Mouse (Mus musculus) heart, embryonic 10.5 days (tissue): ENCODE data around the gene 4933428M09Rik. TPM values are rescaled to one million over a fixed set of nuclear protein-coding genes. Genes with fewer than 3 reads are reported as not detected.
"Not testable (repeated sequence)": the region's sequence is repeated elsewhere in the genome, so short reads cannot be mapped to it uniquely, and the experiment has no call there.

ENCODE experiments used
- DNase-seq: peaks from one replicate; pipeline ENCODE4 v3.0.0-alpha.2; 2017; ENCODE audit warnings: low spot score
- H3K27ac ChIP-seq: fragments of 300-500 bp; sonication (generic); 2 replicates; pipeline ENCODE4 v1.5.1; 2016; ENCODE audit warnings: mild to moderate bottlenecking
- H3K27me3 ChIP-seq: fragments of 300-500 bp; sonication (generic); 2 replicates; pipeline ENCODE4 v1.6.1; 2016; ENCODE audit warnings: mild to moderate bottlenecking; ENCODE audit not compliant: poor library complexity, insufficient read depth, severe bottlenecking
- H3K36me3 ChIP-seq: fragments of 300-500 bp; sonication (generic); 2 replicates; pipeline ENCODE4 v1.6.1; 2016; ENCODE audit warnings: mild to moderate bottlenecking, moderate library complexity
- H3K4me1 ChIP-seq: fragments of 300-500 bp; sonication (generic); 2 replicates; pipeline ENCODE4 v1.6.1; 2016; ENCODE audit warnings: mild to moderate bottlenecking
- H3K4me3 ChIP-seq: fragments of 300-500 bp; sonication (generic); 2 replicates; pipeline ENCODE4 v1.5.1; 2016; ENCODE audit warnings: mild to moderate bottlenecking, moderate library complexity
- H3K9me3 ChIP-seq: fragments of 300-500 bp; sonication (generic); 2 replicates; pipeline ENCODE4 v1.6.1; 2016; ENCODE audit warnings: mild to moderate bottlenecking, moderate library complexity
- WGBS: fragments of 180-500 bp; shearing (Covaris S2); methylation state at CpG from one replicate; pipeline ENCODE4 v1.1.7; 2016; 5-methylcytosine and 5-hydroxymethylcytosine counted together
- polyA plus RNA-seq: library from polyadenylated mRNA; unstranded; fragments of >200 nt; fragmentation: Nextera tagmentation; extraction: Ambion mirVana; gene quantifications from 2 replicates; pipeline ENCODE4 v1.2.1, GENCODE M21; 2016

4933428M09Rik gene
- polyA plus RNA-seq: not detected in 2 replicates

DNA sequence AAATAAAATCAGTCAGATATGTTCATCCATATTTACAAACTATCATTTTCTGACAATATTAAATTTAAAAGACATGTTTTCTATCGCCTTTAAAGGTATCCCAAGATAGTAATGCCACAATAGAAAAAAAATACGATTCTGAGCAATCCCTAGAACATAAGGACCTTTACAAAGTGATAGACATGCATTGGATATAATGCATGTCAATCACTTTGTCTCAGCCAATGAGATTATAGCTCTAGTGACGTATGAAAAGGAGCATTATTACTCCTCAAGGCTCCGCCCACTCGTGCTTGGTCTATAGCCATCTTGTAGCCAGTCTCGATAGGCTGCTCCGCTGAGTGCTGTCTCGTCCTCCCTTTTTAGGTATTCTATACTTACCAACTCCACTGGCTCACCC, at the start of gene 4933428M09Rik:
4933428M09Rik (plus strand) TSS at position 301 of the 400 bp plus-strand sequence.
- no peak for DNase-seq
- H3K4me3 ChIP-seq: no peak within 1 kb of the TSS
- H3K36me3 ChIP-seq: no peaks in the 10 kb centered on the region
- H3K27me3 ChIP-seq: no peaks in the 10 kb centered on the region
- no peaks in the 10 kb centered on the region for H3K9me3 ChIP-seq
- no peaks in the 10 kb centered on the region for H3K4me1 ChIP-seq
- WGBS: 80% methylated on average over 8 of the region's 8 CpGs
- H3K27ac ChIP-seq: no peak within 1 kb of the TSS

DNA sequence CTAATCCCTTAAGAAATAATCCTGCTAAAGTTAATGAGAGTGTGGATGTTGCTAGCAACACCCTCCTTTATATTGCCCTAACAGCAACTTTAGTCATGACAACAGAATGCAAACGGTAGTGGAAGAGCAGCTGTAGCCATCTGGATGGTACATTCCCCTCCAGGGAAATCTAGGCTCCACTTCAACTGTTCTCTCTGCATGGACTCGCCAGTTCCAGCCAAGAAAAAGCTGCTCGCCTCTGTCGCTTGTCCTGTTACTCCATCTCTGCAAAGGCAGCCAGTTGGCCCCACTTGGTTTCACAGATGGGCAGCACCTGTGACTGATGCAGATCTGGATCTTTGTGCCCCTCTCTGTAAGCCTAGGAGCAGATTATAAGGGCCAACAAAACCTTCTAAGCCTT, 45.0 kb upstream of the 4933428M09Rik start:
- Histone ChIP-seq H3K27ac (no peak overlapping the region), H3K4me1 (no peaks in the 10 kb centered on the region), H3K36me3 (no peaks in the 10 kb centered on the region), H3K27me3 (no peaks in the 10 kb centered on the region), H3K9me3 (no peaks in the 10 kb centered on the region), H3K4me3 (no peak overlapping the region)
- 54% methylated on average over 4 of the region's 4 CpGs for WGBS
- DNase-seq: no peak

DNA sequence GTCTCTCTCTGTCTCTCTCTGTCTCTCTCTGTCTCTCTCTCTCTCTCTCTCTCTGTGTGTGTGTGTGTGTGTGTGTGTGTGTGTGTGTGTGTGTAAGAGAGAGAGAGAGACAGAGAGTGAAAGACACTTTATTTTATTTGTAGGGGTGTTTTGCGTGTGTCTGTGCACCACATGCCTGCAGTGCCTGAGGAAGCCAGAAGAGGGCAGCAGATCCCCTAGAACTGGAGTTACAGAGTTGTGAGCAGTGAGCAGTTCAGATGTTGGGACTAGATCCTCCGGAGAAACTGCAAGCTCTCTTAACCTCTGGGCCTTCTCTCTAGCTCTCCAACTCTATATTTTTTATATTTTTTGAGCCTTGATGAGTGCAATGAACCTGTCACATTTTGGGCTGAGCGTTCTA, 12.5 kb downstream of the 4933428M09Rik start:
- H3K4me3 ChIP-seq, H3K27ac ChIP-seq, H3K9me3 ChIP-seq, DNase-seq, H3K36me3 ChIP-seq, H3K4me1 ChIP-seq, H3K27me3 ChIP-seq: not testable (repeated sequence)
- 88% methylated on average over 3 of the region's 3 CpGs for WGBS

DNA sequence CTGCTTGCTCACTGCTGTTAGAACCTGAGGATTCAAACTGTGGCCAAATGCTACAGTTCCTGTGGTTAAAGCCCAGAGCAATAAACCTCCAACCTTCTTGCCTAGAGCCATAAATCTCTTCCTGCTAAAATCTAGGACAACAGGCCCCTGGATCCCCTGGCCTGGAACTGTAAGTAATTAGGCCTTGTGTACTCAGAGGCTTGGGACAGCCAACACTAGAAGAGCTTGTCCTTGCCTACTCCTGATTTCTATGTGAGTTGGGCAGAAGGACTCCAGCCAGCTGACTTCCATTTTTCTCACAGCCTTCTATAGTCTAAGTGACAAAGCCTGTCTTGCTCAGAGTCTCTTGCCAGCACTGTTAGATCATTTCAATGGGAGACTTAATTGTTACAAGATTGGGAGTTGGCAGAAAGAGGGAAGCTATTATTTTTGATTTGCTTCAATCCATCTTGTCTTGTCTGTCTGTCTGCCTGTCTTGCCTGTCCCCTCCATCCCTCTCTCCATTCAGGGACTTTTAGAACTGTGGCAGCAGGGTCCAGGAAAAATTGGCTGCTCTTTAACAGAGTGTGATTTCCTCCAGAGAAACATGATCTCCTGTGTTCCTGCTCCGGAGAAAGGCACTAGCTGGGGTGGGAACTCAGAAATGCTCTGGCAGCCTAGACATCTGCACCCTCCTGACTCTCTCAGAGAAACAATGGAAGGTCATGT, 15.7 kb downstream of the 4933428M09Rik start:
- H3K4me3 ChIP-seq: no peak overlapping the region
- no peaks in the 10 kb centered on the region for H3K36me3 ChIP-seq
- H3K27ac ChIP-seq: no peak overlapping the region
- no peaks in the 10 kb centered on the region for H3K9me3 ChIP-seq
- WGBS: 48% methylated on average over 1 of the region's 1 CpGs
- H3K4me1 ChIP-seq: no peaks in the 10 kb centered on the region
- H3K27me3 ChIP-seq: no peaks in the 10 kb centered on the region
- DNase-seq: no peak

DNA sequence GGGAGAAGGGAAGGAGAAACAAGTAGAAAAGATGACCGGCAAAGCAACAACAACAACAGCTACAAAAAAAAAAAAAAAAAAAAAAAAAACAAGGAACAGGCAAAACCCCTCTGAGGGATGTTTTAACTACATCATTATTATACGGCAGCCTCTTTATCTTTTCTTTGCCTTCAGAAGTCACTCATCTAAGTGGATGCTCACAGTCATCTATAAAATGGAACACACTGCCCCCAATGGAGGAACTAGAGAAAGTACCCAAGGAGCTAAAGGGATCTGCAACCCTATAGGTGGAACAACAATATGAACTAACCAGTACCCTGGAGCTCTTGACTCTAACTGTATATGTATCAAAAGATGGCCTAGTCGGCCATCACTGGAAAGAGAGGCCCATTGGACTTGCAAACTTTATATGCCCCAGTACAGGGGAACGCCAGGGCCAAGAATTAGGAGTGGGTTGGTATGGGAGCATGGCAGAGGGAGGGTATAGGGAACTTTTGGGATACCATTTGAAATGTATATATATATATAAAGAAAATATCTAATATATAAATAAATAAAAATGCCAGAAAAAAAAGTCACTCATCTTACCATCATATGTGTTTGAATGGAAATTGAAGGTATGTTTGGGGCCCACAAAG, 30.3 kb downstream of the 4933428M09Rik start:
- H3K27ac ChIP-seq, DNase-seq, H3K4me1 ChIP-seq, H3K4me3 ChIP-seq, H3K9me3 ChIP-seq, H3K36me3 ChIP-seq, H3K27me3 ChIP-seq: not testable (repeated sequence)
- 79% methylated on average over 4 of the region's 4 CpGs for WGBS

DNA sequence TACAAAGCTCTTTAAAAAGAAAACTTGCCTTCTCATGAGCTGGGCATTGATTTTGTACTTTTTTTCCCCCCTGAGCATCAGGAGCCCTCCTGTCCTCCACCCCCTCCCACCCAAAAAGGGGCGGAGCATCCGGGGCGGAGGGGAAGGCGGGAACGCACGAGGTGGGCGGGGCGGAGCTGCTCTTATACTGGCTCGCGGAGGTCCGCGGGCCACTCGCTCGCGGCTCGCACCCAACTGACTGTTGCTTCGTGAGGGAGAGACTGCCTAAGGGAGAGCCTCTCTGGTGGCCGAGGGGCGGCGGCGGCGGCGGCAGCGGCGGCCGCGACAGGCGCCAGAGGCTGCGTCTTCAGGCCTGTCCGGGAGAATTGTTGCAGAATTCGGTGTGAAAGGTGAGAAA, 30.8 kb downstream of the 4933428M09Rik start, which contains the start of gene Mum1l1:
Mum1l1 (plus strand) TSS at position 214 of the 397 bp plus-strand sequence.
- WGBS: 24% methylated on average over 31 of the region's 31 CpGs

DNA sequence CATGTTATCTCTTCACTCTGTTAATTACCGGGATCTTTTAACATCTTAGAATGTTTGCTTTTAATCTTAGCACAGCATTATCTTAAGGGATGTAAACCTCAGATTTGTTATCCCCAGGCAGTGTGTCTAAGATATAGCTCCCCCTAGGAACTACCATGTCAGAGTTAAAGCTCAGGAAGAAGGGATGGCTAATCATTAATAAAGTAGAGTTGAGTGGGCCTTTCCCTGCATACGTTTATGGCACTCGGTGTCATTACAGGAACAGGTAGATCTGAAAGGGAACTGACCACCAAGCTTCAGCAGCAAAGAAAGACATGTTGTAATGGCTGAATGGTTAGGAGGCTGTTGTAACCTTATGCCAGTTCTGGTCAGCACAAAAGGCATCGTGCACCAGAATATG, 35.7 kb downstream of the 4933428M09Rik start:
- H3K27ac ChIP-seq: no peak overlapping the region
- no peaks in the 10 kb centered on the region for H3K36me3 ChIP-seq
- 52% methylated on average over 4 of the region's 4 CpGs for WGBS
- H3K27me3 ChIP-seq: no peaks in the 10 kb centered on the region
- H3K4me3 ChIP-seq: no peak overlapping the region
- no peaks in the 10 kb centered on the region for H3K4me1 ChIP-seq
- no peak for DNase-seq
- H3K9me3 ChIP-seq: no peaks in the 10 kb centered on the region

More for the DNA sequence above, 30.8 kb downstream of the 4933428M09Rik start, which contains the start of gene Mum1l1:
- H3K36me3 ChIP-seq: no peaks in the 10 kb centered on the region
- no peaks in the 10 kb centered on the region for H3K9me3 ChIP-seq
- peak within 1 kb of the TSS; percentile 72 for H3K27ac ChIP-seq
- no peaks in the 10 kb centered on the region for H3K27me3 ChIP-seq
- H3K4me3 ChIP-seq: peak within 1 kb of the TSS; percentile 61
- peak; percentile 87 for DNase-seq
- no peaks in the 10 kb centered on the region for H3K4me1 ChIP-seq

DNA sequence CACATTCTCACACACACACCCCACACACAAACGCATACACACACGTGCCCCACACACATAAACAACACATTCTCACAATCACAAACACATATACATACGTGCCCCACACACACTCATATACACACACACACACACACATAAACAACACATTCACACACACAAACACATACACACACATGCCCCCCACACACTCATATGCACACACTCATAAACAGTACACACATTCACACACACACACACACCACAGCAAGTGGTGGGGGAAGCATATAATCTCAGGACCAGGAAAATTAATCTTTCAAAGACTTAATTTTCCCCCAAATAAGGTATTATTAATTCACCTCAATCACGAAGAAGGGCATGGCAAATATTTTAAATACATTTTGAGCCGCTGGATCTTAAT, 37.4 kb downstream of the 4933428M09Rik start:
- Histone ChIP-seq H3K36me3 (no peaks in the 10 kb centered on the region), H3K27me3 (no peaks in the 10 kb centered on the region), H3K4me3 (peak overlapping the region; percentile 51; the same call in 1 of the 2 replicates), H3K4me1 (no peaks in the 10 kb centered on the region), H3K27ac (no peak overlapping the region), H3K9me3 (no peaks in the 10 kb centered on the region)
- 68% methylated on average over 5 of the region's 5 CpGs for WGBS
- DNase-seq: no peak

DNA sequence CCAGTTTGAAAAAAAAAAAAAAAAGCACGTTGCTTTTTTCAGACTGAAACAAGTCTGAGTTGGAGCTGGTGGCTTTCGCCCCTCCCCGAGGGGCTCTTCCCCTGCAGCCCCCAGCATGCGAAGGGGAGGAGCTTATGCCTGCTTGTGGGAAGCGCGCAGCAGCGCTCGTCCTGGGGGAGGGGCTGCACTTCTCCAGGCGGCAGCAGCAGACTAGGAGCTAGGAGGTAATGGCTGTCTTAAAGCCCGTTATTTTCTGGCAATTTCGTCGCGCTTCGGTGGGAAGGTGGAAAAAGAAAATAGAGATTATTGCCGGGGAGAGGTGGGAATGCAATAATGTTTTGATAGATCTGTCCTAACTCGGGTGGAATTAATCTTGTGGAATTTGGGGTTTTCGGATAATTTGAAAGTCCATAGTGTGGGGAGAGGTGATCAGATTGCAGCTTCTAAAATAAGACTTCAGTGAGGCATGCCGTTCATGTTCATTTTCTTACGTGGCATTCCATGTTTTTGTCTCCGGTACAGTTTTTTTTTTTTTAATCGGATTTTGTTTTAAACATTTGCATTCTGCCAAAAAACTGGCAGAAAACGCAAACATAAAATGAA, 38.1 kb downstream of the 4933428M09Rik start:
- WGBS: 15% methylated on average over 22 of the region's 22 CpGs
- Histone ChIP-seq H3K4me1 (no peaks in the 10 kb centered on the region), H3K27me3 (no peaks in the 10 kb centered on the region), H3K36me3 (no peaks in the 10 kb centered on the region), H3K27ac (peak overlapping the region; percentile 47; the same call in 1 of the 2 replicates), H3K4me3 (peak overlapping the region; percentile 51), H3K9me3 (no peaks in the 10 kb centered on the region)
- peak; percentile 88 for DNase-seq

DNA sequence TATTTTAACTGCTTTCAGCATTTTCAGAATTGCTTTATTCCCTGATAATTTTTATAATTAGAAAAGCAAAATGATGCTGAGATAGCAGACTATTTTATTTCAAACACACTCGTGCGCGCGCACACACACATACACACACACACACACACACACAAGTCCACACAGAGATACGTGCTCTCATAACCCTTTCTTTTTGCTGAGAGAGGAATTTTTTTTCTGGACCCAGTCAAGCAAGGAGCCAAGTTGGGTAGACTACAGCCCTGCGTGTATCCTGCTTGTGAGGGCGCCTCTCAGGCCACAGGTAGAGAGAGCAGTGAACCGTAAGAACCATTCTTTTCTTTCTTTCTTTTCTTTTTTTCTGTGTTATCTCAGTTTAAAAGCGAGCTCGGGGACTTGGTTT, 38.7 kb downstream of the 4933428M09Rik start:
- DNase-seq: no peak
- 56% methylated on average over 10 of the region's 10 CpGs for WGBS
- Histone ChIP-seq H3K9me3 (no peaks in the 10 kb centered on the region), H3K36me3 (no peaks in the 10 kb centered on the region), H3K27ac (peak overlapping the region; percentile 47; the same call in 1 of the 2 replicates), H3K4me3 (peak overlapping the region; percentile 51), H3K4me1 (no peaks in the 10 kb centered on the region), H3K27me3 (no peaks in the 10 kb centered on the region)

DNA sequence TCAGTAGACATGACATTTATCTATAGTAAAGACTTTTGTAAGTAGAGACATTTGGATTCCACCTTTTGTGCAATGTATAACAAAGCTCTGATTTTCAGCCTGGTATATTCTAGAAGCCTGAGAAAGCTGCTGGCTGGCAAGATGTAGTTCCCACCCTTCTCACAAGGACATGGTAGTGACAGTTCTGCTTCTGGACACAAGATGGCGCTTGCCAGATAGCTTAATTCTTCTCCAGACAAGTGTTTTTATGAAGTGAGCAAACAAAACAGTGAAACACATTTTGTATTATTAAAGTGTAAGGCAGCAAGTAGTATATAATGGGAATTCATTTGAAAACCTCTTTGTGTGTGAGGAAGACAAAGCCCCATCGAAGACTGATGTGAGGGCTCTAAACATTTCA, 40.0 kb downstream of the 4933428M09Rik start:
- no peak overlapping the region for H3K4me3 ChIP-seq
- H3K9me3 ChIP-seq: no peaks in the 10 kb centered on the region
- no peaks in the 10 kb centered on the region for H3K27me3 ChIP-seq
- H3K36me3 ChIP-seq: no peaks in the 10 kb centered on the region
- H3K4me1 ChIP-seq: no peaks in the 10 kb centered on the region
- WGBS: 31% methylated on average over 2 of the region's 2 CpGs
- no peak overlapping the region for H3K27ac ChIP-seq
- DNase-seq: no peak

DNA sequence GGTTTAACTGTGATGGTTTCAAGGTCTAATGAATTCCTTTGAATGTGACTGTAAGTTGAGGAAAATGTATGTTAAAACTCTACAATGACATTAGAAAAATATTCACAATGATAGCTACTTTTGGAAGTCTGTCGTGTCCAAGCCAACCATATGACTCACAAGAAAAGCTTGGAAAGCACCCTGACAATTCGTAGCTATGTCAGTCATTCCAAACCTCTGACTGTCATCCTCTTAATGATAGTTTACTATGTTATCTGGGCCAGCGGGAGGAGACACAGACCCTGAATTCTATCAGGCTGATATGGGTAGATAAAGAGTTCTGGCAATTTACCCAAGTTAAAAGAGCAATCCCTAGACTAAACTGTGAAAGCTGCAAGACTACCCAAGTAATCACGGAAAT, 41.8 kb downstream of the 4933428M09Rik start:
- no peaks in the 10 kb centered on the region for H3K36me3 ChIP-seq
- no peaks in the 10 kb centered on the region for H3K4me1 ChIP-seq
- H3K4me3 ChIP-seq: no peak overlapping the region
- H3K9me3 ChIP-seq: no peaks in the 10 kb centered on the region
- WGBS: 25% methylated on average over 4 of the region's 4 CpGs
- H3K27me3 ChIP-seq: no peaks in the 10 kb centered on the region
- no peak for DNase-seq
- H3K27ac ChIP-seq: no peak overlapping the region

DNA sequence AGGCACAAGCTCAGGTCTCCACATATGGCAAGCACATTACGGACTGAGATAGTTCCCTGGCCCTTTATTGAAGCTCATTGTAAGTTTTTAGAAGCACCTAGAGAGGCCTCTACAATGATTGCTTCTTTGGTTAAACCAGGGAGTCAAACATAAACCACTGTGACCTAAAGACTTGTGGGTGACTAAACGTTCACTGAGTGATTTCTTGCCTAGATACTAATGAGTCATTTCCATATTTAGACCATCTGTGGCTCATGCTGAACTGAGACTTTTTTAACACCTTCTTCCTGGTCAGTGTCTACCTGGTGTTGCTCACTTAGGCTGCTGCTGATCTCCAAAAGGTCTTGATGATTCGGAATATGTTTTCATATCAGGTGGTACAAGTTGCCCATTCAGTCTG, 42.9 kb downstream of the 4933428M09Rik start:
- 69% methylated on average over 3 of the region's 3 CpGs for WGBS
- Histone ChIP-seq H3K9me3 (no peaks in the 10 kb centered on the region), H3K4me1 (no peaks in the 10 kb centered on the region), H3K36me3 (no peaks in the 10 kb centered on the region), H3K4me3 (no peak overlapping the region), H3K27me3 (no peaks in the 10 kb centered on the region), H3K27ac (no peak overlapping the region)
- DNase-seq: no peak
